Mouse (Mus musculus): ENCODE measurements around the gene Lin7a.

GRCm38 (mm10) chr10:107228776-107229175, 42.7 kb upstream of the Lin7a start:
- TF ChIP-seq CTCF (IDR thresholded peaks at IDR 0.05; ENCODE audit: extremely low read depth, insufficient read depth, low read length) (no peak), POLR2A (IDR thresholded peaks at IDR 0.05; ENCODE audit: extremely low read depth, insufficient read depth, low read length) (no peak)

All from cortical plate, adult 2 months (tissue).